Mouse (Mus musculus): ENCODE results near the gene Cmah. TPM values are rescaled to one million over a fixed set of nuclear protein-coding genes. Genes with fewer than 3 reads are reported as not detected.

Gene Cmah
- total RNA-seq, 2 experiments from 2014 or later = 0.35 to 0.97 TPM

DNA sequence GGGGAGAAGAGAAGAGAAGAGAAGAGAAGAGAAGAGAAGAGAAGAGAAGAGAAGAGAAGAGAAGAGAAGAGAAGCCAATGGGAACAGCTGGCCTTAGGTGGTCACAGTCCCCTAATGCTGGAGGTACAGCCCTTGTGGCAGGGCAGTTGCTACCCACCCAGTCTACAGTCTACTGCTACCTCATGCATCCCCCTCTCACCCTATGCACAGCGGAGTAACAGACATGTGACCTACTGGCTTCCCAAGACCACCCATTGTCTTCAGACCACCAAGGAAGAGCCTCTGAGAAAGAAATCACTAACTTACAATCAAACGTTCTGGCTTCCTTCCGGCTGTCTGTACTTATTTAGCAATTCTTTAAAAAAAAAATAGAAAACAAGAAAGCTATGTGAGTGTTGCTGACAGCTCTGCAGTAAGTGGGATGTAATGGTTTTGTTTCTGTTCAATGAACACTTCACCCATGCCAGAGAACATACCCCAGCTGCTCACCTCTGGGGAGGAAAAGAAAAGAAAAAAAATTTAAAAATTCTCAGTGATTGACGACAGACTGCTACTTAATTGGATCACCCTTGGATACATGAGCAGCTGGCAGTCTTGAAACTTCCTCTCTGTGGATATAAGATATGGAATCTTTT, 196.5 kb downstream of the Cmah start:
- no peak for TF ChIP-seq CTCF (IDR thresholded peaks at IDR 0.05)
- no peak for DNase-seq (ENCODE audit: extremely low spot score in 1 of 2, low spot score in 2 of 2)
- no peak overlapping the region for H3K4me3 ChIP-seq
- intact Hi-C loops (cut with DNase I) = loop anchor here (5.0 kb wide), 1 partner anchor 79 kb away; no protein-coding TSS in a partner anchor
- H3K27ac ChIP-seq = no peak overlapping the region

- intact Hi-C loops (cut with DNase I) = loop anchor here (5.0 kb wide), 1 partner anchor 78 kb away; no protein-coding TSS in a partner anchor
- TF ChIP-seq CTCF (IDR thresholded peaks at IDR 0.05) = no peak
- DNase-seq (ENCODE audit: extremely low spot score in 1 of 2, low spot score in 2 of 2) = no peak
- H3K4me3 ChIP-seq = no peak overlapping the region
- no peak overlapping the region for H3K27ac ChIP-seq
These were observed 197.3 kb downstream of the Cmah start for GRCm38 (mm10) chr13:24524468-24524867.

- H3K27ac ChIP-seq = no peak overlapping the region
- DNase-seq (ENCODE audit: extremely low spot score in 1 of 2, low spot score in 2 of 2) = no peak
- no peak for TF ChIP-seq CTCF (IDR thresholded peaks at IDR 0.05)
- intact Hi-C loops (cut with DNase I) = no loop called here
- no peak overlapping the region for H3K4me3 ChIP-seq
These were observed 198.3 kb downstream of the Cmah start for GRCm38 (mm10) chr13:24525551-24525950.

DNA sequence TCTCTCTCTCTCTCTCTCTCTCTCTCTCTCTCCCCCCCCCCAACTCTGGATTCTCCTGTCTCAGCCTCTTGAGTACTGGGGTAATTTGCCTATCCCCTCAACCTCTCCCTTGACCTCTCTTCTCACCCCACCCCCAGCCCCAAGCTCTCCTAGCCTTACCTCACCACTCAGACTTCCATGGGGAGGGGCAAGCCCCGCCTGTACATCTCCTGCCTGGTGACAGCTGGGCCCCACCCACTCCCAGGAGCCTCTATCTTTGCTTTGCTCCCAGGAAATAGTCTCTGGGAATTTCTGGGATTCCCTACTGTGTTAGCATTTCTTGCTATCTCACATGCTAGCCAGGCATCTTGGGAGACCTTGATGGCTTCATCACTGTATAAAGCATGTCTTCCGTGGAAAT, 199.7 kb downstream of the Cmah start:
- DNase-seq (ENCODE audit: extremely low spot score in 1 of 2, low spot score in 2 of 2) = no peak
- no peak for TF ChIP-seq CTCF (IDR thresholded peaks at IDR 0.05)
- intact Hi-C loops (cut with DNase I) = no loop called here
- no peak overlapping the region for H3K27ac ChIP-seq
- no peak overlapping the region for H3K4me3 ChIP-seq

Other genes starting within 250 kb of the Cmah start
- 10 to 100 TPM; 32.5 to 34.3 TPM for gene Carmil1, start 46.6 kb upstream of the Cmah start, total RNA-seq (2021)